Mouse (Mus musculus) thymus, postnatal 4 days (tissue): Measurements from ENCODE around the gene Dgkb.

Source experiments
- DNase-seq: peaks from one replicate; pipeline ENCODE4 v3.0.0; 2021

Gene Dgkb

DNA sequence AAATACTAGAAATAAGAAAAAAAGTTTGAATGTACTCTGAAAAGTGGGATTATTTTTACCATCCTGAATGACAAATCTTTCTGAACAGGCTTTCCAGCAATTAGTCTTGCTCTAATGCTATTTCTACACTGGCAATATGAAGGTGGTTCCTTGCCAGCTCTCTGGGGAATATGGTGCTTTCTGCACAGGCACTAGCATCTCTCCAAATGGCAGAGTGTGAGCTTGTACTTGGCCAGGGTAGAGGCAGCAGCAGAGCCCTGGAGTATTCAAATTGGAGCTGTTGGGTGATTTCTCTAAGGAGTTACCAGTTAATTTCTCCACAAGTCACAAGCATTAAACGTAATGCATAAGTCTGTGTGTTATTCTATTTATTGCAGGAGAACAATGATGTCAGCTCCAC lies 569.5 kb downstream of the Dgkb start:
- DNase-seq: no peak

DNA sequence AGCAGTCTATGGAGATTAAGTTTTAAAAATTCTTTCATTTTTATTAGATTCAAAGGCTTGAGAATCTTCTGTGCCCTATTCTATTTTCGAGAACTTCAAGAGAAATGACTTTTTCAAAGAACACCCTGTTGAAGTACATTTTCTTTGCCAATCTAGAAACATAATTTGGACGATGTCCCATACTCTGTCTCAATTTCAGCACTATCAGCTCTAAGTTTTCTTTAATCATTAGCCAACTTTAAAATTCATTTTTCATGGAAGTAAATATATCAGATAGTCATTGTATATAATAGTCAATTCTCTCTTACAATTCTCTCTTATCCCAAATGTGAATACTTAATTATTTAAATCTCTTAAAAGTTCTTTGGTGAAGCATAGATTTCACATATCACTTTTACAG lies 570.1 kb downstream of the Dgkb start:
- DNase-seq: no peak

DNA sequence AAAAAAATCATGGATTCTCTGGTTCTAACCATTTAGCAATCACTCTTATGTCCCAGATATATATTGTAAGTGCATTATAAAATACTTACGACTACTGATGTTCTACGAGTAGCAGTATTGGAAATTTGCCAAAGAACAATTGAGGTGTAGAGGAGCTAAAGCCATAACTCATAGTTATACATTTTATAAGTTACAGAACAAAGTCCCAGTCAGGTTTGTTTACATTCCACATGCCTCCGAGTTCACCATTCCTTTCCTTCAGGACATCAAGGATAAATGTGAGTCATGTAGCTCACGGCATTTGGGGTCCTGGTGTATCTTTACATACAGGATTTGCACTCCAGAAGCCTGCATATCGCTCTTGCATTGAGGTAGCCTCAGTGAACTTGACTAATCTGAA lies 570.7 kb downstream of the Dgkb start:
- DNase-seq: no peak

DNA sequence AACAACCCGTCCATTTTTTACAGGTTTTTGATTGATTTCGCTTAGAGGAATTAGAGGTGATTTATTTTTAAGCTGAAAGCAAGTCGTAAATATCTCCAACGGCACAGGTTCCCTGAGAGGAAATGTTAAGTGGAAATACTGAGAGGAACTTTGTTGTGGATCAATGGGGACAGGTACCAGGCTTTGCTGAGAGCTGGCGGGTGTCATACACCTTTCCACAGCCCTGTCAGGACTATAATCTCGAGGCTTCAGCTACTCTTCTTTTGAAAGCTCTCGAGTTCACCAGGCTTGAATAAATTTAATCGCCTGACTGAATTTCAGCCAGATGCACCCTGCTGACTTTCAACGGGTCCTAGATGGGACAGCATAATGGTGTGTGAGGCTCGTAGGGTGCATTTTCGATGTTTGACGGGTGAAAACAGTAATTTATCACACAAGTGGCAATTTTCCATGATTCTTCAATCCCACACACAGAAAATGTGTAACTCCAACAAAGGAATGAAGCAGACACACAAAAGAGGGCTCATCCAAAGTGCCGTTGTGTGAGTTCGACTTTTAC lies 580.3 kb downstream of the Dgkb start:
- DNase-seq: no peak

DNA sequence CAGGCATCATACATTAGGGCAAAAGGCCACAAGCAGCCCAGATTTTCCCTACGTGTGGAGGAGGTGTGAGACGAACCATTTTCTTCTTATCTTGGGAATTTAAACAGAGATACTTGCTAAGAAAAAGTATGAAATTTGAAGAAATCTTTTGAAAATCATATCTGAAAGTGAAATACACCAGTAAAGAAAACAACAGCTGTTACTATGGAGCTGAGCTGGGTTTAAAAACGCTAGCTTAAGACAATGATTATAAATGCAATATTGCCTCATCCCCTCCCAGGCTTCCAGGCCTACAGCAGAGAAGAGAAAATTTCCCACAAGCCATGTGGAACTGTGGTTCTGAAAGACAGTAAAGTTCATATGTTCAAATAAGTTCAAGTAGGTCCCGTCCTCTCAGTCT lies 582.6 kb downstream of the Dgkb start:
- no peak for DNase-seq

DNA sequence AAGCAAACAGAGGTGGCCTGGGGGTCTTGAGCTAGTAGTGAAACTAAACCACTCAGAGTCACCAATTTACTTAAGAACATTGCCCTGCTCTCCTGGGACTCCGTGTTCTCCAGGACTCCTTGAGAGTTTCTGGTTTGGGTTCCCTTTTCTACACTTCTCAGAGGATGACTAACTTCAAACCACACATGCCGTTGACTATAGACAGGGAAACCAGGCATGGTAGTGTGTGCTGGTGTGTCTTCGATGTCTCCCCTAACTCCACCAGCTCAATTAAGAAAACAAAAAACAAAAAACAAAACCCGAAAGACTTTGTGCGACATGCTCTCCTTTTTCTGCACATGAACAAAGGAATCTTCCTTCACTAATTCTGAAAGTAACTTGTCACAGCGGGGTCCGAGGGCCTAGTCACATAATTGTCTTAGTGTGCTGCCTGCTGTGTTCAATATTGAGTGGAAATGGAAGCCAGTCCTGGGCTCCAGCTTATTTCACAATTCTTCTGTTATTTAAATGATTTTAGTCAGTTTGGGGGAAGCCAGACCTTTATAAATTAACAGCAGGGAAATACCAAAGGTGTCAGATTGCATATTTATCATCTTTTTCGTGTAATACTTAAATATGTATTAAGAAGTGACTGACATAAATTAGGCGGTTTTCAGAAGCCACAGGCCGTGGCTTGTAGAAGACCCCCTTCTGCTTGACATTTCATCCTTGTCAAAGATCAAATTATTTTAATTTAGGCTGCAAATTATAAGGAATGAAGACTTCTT lies 618.0 kb downstream of the Dgkb start:
- DNase-seq: no peak

DNA sequence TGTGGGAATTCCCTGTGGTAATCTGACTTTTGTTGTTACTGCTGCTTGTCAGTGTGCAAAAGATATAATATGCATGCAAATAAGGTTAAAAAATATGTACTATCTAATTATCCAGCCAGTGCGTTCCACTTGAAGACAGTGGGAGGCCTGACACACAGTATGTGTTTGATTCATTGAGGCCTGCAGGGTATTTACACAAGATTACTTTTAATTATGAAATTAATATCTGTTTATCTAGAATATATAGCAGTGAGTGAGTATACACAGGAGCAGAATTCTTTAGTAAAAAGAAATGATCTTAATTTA lies 618.6 kb downstream of the Dgkb start:
- DNase-seq: no peak

DNA sequence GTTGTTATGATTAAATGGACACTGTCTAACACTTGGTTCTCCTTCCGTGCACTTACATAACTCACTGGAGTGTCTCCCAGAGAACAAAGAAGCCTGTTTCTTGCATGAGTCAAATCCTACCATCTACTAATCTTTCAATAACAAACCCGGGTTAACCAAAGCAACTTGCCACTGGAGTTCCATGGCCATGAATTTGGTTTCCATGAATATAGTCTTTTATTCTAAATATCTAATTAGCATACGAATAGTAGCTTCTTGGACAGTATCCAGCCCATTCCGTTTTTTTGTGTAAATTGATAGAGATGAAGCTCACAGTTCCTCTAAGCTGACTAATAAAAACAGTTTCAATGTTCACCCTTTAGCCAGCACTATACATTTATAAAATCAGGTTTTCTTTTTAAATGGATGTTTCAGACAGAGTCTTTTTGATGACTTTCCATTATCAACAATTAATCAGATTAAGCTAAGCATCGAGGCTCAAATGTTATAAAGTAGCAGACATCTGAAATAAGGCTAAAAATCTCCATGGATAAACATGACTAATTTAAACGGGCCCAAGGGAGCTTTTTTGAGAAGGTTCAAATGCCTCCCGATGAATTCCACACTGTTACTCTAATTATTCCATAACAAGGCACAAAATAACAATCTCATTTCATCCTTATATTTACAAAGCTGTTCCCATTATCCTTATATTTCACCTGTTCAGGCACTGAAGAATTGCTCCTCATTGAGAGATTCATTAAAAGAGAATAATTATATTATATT lies 633.0 kb downstream of the Dgkb start:
- DNase-seq: no peak

DNA sequence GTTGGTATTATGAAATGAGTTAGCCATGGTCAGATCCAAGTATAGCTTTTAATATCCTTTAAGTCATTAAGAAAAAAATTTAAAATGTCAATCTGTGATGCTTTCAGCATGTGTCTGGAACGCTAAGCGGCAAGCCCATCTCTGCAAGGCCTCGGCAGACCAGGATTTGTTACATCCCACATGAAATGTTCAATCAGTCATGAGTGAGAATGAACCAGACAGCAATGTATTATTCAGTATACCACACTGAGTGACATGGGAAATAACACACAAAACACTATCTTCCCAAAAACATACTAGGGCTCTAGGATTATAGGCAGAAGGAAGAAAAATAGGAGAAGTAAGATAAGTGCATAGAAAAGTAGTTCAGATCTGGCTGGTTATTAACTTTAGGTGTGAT lies 634.2 kb downstream of the Dgkb start:
- DNase-seq: no peak

DNA sequence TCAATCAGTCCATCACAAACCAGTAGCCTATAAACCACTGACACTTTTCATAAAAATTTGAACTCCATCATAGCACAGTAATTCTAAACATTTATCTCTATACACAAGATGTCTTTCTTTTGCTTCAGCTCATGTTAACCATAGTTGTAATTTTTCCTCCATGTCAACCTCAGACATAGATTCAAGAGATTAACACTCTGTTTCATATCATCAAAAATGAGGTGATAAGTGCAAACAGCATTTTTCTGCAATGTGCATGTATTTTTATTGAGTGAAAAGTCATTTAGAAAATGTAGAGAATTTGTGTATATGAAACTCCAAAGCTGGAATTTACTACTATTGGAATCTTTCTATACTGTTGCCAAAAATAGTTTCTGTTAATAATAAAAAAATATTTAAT lies 650.7 kb downstream of the Dgkb start:
- DNase-seq: no peak

DNA sequence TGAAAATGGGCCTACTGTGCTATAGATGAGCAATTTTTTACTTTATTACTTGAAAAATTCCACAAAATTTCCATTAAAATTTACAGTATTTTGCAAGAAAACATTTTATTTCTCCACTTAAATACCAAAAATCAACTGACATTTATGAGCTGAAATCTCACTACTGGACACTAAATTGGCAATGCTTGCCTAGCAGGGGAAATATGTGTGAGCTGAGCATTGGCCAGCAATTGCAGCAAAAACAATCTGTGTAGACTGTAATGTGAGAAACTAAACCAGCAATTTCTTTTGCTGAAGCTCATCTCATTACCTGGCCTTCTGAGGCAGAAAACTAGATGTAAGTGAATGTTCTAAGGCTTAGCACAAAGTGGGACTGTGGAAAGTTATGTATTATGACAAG lies 651.1 kb downstream of the Dgkb start:
- DNase-seq: no peak

DNA sequence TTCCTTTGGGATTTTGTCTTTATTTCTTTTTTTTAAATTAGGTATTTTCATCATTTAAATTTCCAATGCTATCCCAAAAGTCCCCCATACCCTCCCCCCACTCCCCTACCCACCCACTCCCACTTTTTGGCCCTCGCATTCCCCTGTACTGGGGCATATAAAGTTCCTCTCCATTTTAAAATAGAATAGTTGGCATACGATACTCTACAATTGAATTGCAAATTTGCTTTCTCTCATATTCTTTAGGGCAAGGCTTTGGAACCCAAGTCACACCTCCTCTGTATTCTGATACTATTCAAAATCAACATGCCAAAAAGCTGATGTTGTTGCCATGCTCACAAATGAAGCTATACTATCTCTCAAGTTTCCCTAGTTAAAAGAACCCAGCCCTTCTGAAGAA lies 679.7 kb downstream of the Dgkb start:
- DNase-seq: no peak

DNA sequence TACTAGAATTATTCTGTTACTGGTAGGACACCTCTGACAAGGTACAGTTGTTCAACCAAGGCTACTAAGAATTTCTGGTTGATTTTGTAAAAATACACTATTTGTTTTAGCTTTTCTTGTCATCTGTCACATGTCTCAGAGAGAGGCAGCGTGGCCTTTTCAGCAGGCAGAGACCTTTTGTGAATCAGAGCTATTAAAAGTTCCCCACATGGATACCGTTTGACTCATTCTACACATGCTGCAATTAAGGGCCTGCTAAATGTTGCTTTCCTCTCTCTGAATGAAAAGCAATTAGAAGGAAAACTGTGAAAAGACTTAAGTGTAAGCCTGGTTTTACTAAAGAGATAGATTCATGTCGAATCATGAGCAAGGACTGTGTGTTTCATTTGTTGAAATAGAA lies 683.4 kb downstream of the Dgkb start:
- DNase-seq: no peak

DNA sequence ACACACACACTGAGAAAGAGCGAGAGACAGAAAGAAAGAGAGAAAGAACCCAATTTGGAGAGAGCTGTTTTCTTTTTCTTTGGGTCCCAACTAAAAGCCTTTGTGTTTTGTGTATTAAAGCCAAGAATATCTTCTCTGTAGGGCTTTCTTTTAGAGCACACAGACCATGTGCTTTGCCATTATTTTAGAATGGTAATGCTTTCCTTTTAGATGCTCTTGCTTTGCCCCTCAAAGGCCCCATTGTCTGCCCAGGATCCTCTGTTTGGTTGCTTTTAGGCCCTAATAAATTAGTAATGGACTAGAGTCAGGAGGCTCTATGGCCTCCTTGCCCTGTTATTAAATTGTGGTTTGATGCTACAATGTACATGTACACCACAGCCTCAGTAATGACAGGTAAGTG lies 690.7 kb downstream of the Dgkb start:
- no peak for DNase-seq

DNA sequence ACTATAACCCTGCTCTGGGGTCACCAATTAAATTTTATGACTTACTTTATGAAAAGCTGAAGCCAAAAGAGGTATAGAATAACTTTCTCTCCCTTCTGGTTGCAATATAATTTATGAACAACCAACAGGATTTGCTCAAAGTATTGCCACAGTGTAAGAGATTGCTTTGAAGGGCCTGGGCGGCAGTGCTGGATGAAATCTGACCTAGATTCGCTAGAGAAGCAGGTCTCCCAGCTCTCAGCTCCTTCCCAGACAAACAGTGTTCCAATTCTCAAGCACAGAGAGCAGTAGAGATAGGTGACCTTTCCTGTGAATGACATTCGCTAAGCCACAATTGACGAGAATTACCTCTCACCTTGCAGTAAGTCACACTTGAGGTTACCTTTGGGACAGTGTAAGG lies 727.9 kb downstream of the Dgkb start:
- DNase-seq: no peak

DNA sequence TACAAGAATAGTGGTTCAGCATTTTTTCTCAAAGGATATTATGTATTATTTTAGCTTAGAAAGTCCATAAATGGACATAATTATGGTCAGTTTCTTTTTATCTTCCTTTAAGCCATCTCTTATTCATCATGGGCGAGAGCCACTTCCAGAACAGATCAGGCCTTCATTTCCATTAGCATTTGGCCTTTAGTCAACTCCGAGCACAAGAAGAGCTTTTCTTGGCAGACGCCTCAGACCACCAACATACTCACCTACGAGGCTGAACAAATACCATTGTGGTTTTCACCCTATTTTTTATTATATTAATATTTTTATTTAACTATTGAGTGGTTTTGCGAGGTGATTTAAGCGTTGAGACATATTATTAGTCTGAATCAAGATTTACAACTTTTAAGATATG lies 759.6 kb downstream of the Dgkb start:
- no peak for DNase-seq

DNA sequence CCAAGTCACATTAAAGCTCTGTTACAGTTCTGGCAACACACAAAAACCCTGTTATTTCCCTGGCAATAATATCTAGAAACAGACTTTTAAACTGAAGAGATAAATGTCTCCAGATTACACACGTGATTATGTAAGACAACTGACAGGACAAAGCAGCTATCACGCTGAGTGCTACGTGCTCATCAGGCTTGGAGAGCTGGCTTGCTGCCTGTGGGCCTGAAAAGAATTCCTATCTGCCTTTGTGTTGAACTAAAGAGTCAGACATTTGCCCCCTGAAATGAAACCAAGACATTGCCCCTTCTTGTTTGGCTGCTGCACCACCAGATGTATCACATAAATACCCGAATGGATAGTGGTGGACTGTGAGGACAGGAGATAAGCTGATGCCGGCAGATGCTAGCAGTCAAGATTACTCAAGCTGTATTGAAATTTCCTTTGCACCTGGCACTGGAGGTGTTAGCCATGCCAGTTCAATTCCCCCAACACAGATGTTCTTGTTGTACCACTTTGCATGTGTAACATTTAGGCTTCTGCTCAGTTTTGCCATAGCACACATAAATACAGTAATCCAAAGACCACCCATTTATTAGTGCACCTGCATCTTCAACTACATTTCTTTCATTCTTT lies 761.8 kb downstream of the Dgkb start:
- DNase-seq: no peak

DNA sequence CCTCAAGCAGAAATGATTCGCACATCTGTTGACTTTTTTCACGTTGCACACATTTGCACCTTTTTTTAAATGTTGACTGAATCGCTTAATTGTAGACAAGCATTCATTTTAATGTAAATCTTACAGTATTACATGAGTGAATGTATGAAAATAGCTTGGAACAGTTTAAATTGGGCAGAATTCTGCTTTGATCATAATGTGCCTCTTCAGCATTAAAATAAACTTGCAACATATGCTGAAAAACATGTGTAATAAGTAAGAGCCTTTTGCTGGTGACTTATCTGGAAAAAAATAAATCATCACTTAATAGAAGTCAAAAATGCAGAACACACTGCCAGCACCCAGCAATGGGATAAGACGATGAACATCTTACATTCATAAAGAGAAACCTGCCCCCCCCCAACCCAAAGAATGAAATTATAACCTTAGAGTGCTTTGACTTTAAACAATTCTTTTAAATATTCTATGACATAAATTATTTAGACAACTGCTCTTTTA lies 768.9 kb downstream of the Dgkb start:
- DNase-seq: no peak

DNA sequence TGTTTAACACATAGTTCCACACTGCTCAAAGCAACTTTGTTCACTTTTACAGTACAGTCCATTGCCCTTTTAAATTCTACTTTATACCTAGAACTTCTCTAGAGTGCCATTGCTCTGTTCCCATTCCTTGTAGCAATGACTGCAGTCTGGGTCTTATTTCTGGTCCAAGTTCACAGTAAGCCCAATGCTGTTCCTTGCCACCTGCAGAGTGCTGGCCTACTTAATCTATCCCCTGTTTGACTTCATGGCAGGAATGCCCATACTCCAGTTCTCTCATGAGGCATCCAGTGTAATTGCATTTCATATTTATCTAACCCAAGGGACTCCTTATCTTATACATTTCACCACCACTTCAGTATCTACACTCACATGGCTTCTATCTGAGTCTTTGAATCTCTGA lies 772.4 kb downstream of the Dgkb start:
- no peak for DNase-seq

DNA sequence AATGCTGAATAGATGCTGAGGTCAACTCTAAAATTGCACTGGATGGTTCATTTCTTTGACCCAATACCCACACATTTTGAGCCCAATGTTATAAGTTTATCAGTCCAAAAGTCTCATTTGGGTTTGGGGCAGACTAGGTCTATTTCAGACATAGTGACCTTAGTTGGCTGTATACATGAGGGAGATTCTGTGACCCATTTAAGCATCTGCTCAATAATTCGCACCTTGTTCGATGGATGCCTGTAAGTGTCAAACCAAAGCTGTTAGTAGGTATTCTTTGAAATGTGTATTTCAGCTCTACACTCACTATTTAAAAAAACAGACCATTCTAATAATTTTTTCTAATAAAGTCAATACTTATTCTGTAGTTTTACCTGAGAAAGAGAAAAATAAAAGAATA lies 776.1 kb downstream of the Dgkb start:
- DNase-seq: no peak

DNA sequence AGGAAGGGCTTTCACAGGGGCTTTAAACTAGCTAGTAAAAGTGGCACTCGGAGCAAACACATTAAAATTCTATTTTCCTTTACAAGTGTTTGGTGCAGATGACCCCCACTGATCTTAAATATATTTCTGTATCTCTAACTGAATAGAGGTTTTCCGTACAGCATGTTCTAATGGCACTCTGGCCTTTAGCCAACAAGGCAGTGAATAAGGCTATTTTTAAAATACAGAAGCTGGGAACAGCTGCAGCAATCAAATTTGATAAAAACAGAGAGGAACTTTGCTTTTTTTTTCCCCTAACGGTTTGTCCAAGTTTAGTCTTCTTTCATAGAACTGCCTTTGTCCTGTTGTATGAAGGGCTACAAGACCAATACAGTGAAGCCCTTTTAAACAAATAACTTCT lies 776.5 kb downstream of the Dgkb start:
- DNase-seq: no peak

DNA sequence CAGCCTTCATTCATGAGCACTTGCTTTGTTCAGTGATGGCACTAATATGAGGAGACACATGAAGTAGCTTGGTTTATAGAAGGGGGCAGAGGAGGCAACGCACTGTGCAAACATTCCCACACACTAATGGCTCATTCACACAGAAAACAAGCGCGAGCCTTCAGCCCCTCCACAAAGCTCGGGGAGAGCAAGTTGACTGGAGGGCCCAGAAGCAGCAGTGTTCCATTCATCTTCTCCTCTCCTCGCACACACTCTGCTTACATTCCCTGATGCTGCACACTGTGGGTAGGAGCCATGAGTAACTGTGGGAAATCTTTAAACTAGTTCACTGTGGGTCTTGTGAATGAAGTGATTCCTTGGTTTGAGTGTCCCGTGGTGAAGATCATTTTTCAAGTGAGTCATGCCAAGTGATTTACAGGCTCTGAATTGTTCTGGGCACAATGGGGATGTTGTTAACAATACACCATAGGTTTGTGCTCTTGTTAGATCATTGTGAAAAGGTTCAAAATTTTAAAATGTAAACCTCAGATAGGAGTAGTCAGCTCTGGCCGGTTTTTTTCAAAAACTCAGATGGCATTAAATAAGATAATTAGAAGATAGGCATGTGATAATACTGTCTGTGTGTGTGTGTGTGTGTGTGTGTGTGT lies 779.0 kb downstream of the Dgkb start:
- no peak for DNase-seq

DNA sequence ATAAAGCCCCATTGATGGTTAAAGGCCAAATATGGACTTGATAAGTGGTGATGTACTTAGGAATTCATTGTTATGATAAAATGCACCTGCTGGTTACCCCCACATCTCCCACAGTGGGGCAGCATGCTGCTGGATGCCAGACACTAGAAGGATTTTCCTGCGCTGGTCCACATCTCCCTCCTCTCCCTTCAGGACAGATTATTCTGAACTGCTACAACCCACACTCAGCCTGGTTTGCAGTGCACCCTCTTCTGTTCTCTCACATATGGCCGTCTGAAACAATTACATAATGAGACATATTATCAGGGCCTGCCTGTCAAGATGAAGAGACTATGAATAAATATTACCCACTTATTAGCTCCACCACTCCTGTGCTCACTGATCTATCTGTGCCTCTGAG lies 780.6 kb downstream of the Dgkb start:
- no peak for DNase-seq
